Mouse (Mus musculus) skeletal muscle tissue, postnatal 0 days (tissue): Measurements from ENCODE around the gene Stom. TPM values are rescaled to one million over a fixed set of nuclear protein-coding genes. Genes with fewer than 3 reads are reported as not detected.

ENCODE experiments used
- polyA plus RNA-seq: library from polyadenylated mRNA; unstranded; fragments of >200 nt; fragmentation: Nextera tagmentation; extraction: Ambion mirVana; gene quantifications from 2 replicates; pipeline ENCODE4 v1.2.1, GENCODE M21; 2015

Stom gene
- polyA plus RNA-seq = 45.2 and 56.0 TPM in 2 replicates

GRCm38 (mm10) chr2:35336388-35337280 lies at the start of gene Stom:
Stom (minus strand) TSS chr2:35336976.

GRCm38 (mm10) chr2:35367629-35368028 lies 30.9 kb upstream of the Stom start, which contains the start of gene 4930568D16Rik:
4930568D16Rik (minus strand) TSS chr2:35367729.

Other genes with a start within 250 kb of the Stom start
- 0.08 and 0.35 TPM in 2 replicates for gene AI182371, start 235.4 kb downstream of the Stom start, polyA plus RNA-seq
- gene Cntrl, start 227.5 kb downstream of the Stom start, polyA plus RNA-seq = 8.2 and 8.6 TPM in 2 replicates
- 288 and 313 TPM in 2 replicates for gene Rab14, start 135.9 kb downstream of the Stom start, polyA plus RNA-seq
- gene Gsn, start 80.6 kb downstream of the Stom start, polyA plus RNA-seq = 362 and 480 TPM in 2 replicates
- gene 4930568D16Rik, start 30.8 kb upstream of the Stom start, polyA plus RNA-seq = not detected in 2 replicates
- not detected in 2 replicates for gene 4930402F06Rik, start 60.2 kb upstream of the Stom start, polyA plus RNA-seq
- 17.9 and 19.9 TPM in 2 replicates for gene Ggta1, start 126.3 kb upstream of the Stom start, polyA plus RNA-seq
- gene Dab2ip, start 221.3 kb upstream of the Stom start, polyA plus RNA-seq = 51.0 and 54.0 TPM in 2 replicates